Mouse (Mus musculus): ENCODE data around the gene Tm9sf1.
A peak's percentile ranks its signal among the peaks of the same experiment; 100 is the strongest.

Tm9sf1 gene

GRCm38 (mm10) chr14:55643060-55643907, at the start of gene Tm9sf1:
Gene Tm9sf1 (minus strand): TSS chr14:55643806.
- peak; percentile 92 for DNase-seq (ENCODE audit: low read depth, low spot score)

- DNase-seq (ENCODE audit: low read depth, low spot score) = no peak
Observed at GRCm38 (mm10) chr14:55689433-55689832, 45.8 kb upstream of the Tm9sf1 start.

GRCm38 (mm10) chr14:55682118-55682493, 38.5 kb upstream of the Tm9sf1 start:
- DNase-seq (ENCODE audit: low read depth, low spot score) = no peak

- DNase-seq (ENCODE audit: low read depth, low spot score) = peak; percentile 100
Observed at GRCm38 (mm10) chr14:55681160-55682117, 37.8 kb upstream of the Tm9sf1 start, which contains the start of gene Tinf2. Gene Tinf2 (minus strand): TSS chr14:55681820.

GRCm38 (mm10) chr14:55677615-55678014, 34.0 kb upstream of the Tm9sf1 start:
- DNase-seq (ENCODE audit: low read depth, low spot score) = no peak

- no peak for DNase-seq (ENCODE audit: low read depth, low spot score)
Observed at GRCm38 (mm10) chr14:55672741-55673060, 29.1 kb upstream of the Tm9sf1 start.

- DNase-seq (ENCODE audit: low read depth, low spot score) = peak; percentile 99
Observed at GRCm38 (mm10) chr14:55671833-55672740, 28.5 kb upstream of the Tm9sf1 start, which contains the start of the genes Gmpr2 and Nedd8. Gene Gmpr2 (plus strand): TSS chr14:55671941. Gene Nedd8 (minus strand): TSS chr14:55672124.

GRCm38 (mm10) chr14:55671486-55671832, 27.9 kb upstream of the Tm9sf1 start:
- no peak for DNase-seq (ENCODE audit: low read depth, low spot score)

- DNase-seq (ENCODE audit: low read depth, low spot score) = no peak
Observed at GRCm38 (mm10) chr14:55660636-55661035, 17.0 kb upstream of the Tm9sf1 start.

GRCm38 (mm10) chr14:55659960-55660573, 16.5 kb upstream of the Tm9sf1 start, which contains the start of gene Mdp1:
Gene Mdp1 (minus strand): TSS chr14:55660508.
- DNase-seq (ENCODE audit: low read depth, low spot score) = peak; percentile 96

GRCm38 (mm10) chr14:55658011-55658410, 14.4 kb upstream of the Tm9sf1 start:
- DNase-seq (ENCODE audit: low read depth, low spot score) = no peak

GRCm38 (mm10) chr14:55656935-55657334, 13.3 kb upstream of the Tm9sf1 start:
- no peak for DNase-seq (ENCODE audit: low read depth, low spot score)

- no peak for DNase-seq (ENCODE audit: low read depth, low spot score)
Observed at GRCm38 (mm10) chr14:55651528-55651927, 7.9 kb upstream of the Tm9sf1 start.

- no peak for DNase-seq (ENCODE audit: low read depth, low spot score)
Observed at GRCm38 (mm10) chr14:55649884-55650283, 6.3 kb upstream of the Tm9sf1 start, which contains the start of gene Tssk4. Gene Tssk4 (plus strand): TSS chr14:55650184.

GRCm38 (mm10) chr14:55644261-55644888, 769 bp upstream of the Tm9sf1 start:
- DNase-seq (ENCODE audit: low read depth, low spot score) = no peak

- no peak for DNase-seq (ENCODE audit: low read depth, low spot score)
Observed at GRCm38 (mm10) chr14:55642679-55643059, 937 bp downstream of the Tm9sf1 start.

- no peak for DNase-seq (ENCODE audit: low read depth, low spot score)
Observed at GRCm38 (mm10) chr14:55641291-55641690, 2.3 kb downstream of the Tm9sf1 start.

GRCm38 (mm10) chr14:55640816-55641215, 2.8 kb downstream of the Tm9sf1 start:
- DNase-seq (ENCODE audit: low read depth, low spot score) = no peak

- no peak for DNase-seq (ENCODE audit: low read depth, low spot score)
Observed at GRCm38 (mm10) chr14:55637795-55638194, 5.8 kb downstream of the Tm9sf1 start, which contains the start of gene Gm49378. Gene Gm49378 (minus strand): TSS chr14:55637895.

GRCm38 (mm10) chr14:55635523-55636007, 8.0 kb downstream of the Tm9sf1 start, which contains the start of gene Ipo4:
Gene Ipo4 (minus strand): TSS chr14:55635957.
- DNase-seq (ENCODE audit: low read depth, low spot score) = peak; percentile 98
